Mouse (Mus musculus) heart, adult 8-10 months (tissue): ENCODE measurements at regions not wholly inside any gene's neighbourhood (a gene's known extent, or its start where the extent isn't known, plus 50 kb on each side); places are given as distances from the start of the nearest gene placed in this dataset.

Experiments
- DNase-seq: peaks from one replicate; pipeline ENCODE4 v3.0.0; 2022; ENCODE audit warnings: low spot score

DNA sequence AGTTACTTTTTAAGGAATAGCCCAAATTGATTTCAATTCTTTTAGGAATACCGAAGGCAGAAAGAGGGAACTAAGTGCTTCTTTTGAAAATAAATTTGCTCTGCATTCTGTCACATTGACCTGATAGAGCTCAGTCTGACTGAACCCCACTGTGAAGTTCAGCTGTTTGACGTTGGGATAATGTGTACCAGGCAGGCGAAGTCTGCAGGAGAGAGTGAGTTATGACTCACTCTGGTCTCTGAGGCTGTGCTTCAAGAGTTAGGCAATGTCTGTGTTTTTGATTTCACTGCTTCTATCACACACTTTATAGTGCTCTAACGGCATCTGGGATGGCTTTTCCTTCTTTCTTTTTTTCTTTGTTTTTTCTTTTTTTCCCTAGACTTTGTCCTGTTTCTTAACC, 283.5 kb downstream of the Naf1 start:
- DNase-seq, result no peak

DNA sequence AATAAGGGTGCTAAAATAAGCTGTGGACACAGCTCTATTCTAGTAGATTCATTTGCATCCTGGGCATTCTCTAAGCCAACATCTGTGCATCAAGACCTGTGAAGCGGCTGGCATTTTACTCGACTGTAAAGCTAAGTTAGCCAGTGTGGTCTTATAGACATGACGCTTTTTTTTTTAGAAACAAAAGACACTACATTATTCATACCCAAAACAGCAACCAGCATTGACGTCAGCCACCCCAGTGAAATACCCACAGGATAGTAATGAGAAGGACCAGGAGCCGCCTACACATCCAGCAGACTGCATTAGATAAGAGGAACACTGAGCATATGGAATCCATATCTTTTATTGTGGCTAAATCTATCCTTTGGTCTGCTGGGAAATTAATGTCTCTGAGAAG, 321.7 kb downstream of the Naf1 start:
- no peak for DNase-seq

GRCm38 (mm10) chr8:67199213-67199612, 324.4 kb upstream of the Nat3 start:
- no peak for DNase-seq

- DNase-seq, result no peak
Observed at GRCm38 (mm10) chr8:67206064-67206463, 317.6 kb upstream of the Nat3 start.

- no peak for DNase-seq
Observed at GRCm38 (mm10) chr8:67231921-67232701, 291.5 kb upstream of the Nat3 start.

DNA sequence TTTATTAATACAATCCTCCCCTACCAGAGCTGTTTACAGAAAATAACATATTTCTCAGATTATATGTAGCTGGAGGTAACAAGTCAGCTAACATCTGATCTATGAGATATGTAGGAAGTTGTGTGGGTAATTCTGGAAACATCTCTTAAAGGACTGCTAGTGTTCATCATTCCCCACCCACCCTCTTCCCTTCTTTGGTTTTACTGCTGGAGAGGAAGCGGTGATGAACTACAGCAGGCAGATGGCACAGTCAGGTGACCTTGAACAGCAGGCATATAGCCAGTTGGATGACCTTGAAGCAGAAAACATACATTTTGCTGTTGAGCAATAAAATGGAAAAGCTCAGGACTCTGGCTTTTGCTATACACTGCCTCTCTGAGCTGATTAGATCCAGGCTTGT, 284.7 kb upstream of the Nat3 start:
- no peak for DNase-seq

DNA sequence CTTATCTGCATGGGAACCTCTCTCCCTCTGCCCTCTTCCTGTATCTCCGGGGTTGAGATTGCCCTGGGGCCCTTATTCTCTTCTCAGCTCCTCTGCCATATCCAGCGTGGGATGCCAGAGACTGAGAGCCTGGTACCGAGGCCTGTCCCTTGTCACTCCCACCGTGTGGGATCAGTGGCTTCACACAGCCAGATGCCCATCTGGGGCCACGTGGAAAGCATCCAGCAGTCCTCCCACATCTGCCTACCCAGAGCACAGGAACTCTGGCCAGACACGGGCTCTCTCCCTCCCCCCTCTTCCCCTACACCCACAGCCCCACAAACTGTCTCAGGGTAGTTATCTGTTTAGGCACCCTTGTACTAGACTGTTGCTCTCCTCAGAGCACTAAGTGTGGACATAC, 244.9 kb upstream of the Nat3 start:
- DNase-seq, result no peak

- no peak for DNase-seq
Observed at GRCm38 (mm10) chr8:67279449-67279848, 244.2 kb upstream of the Nat3 start.

DNA sequence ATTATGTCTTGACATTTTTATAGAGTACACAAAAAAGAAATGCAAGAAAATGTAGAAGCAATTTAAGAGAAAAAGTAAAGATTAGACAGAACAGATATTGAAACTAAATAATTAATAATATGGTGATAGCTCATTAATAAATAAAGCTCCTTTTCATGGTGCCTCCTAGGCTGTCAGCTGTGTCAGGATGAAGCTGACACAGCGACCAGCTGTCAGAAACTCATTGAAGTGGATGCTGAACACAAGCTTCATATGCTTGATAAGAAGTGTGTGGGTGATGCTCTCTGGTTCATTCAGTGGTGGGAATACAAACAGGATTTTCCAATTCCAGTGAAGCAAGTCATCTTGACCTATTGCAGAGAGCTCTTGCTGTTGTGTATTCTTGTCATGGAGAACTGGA, 213.2 kb upstream of the Nat3 start:
- no peak for DNase-seq

DNA sequence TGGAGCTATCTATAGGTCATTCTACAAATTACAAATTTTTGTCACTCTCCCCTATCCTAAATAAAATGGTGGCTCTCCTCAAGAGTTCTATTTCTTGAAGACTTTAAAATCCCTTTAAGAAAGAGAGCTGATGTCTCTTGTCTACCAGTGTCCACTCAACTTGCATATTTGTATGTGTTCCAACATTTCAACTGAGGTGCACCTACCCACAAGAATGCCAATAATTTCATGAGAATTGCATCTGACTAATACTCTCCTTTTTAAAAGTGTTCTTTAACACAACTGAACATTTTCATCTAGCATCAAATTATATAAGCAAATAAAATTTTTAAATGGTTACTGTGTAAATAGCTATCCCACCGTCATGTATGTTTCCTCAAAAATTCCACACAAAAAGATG, 206.3 kb upstream of the Nat3 start:
- DNase-seq, result no peak

- no peak for DNase-seq
Observed at GRCm38 (mm10) chr8:67318675-67319074, 205.0 kb upstream of the Nat3 start.

DNA sequence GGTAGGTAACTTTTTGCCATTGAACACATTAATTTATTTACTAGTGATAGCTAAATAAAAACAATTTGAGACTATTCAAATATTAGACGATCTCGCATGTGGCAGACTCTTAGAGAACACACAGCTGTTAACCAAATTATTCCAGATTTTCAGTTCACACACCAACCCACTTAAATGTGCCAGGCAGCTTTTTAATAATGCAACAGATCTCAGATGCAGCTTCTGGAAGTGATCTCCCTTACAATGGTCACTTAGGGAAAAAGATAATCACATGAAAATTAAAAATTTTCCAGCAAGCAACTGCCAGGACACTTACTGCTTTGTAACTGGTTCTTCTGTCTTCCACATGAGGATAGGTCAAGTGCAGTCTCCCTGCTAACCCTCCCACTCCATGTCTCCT, 203.1 kb upstream of the Nat3 start:
- DNase-seq, result no peak

DNA sequence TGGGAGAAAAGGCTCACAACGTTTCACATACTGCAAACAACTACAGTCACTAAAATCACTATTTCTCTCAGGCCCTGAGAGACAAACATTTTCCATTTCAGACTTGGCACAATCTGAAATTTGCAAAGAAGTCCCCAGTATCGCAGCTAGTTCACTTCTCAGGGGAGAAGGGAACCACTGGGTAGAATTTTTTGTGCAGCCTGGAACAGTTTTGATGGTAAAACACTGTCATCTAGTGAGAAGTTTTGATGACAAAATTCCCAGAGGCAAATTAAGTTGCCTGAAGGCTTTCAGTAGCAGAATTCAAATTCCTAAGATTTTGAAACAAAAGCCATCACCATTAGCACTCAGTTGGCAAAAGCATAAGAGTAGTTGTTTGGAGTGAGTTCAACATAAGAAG, 195.2 kb upstream of the Nat3 start:
- DNase-seq, result peak; percentile 11

DNA sequence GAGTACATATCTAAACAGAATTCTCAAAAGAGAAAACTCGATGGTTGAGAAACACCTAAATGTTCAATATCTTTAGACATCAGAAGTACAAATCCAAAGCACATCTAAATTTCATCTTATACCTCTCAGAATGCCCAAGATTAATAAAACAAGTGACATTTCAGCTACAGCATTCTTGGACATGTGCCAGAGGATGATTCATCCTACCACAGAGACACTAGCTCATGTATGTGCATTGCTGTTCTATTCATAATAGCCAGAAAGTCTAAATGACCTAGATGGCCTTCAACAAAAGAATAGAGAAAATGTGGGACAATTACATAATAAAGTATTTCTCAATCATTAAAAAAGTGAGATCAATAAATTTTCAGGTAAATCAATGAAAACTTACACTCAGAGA, 146.6 kb upstream of the Nat3 start:
- DNase-seq, result no peak

GRCm38 (mm10) chr8:67405947-67406346, 117.7 kb upstream of the Nat3 start:
- DNase-seq, result peak; percentile 3

- DNase-seq, result no peak
Observed at GRCm38 (mm10) chr8:67414826-67415225, 108.8 kb upstream of the Nat3 start.

GRCm38 (mm10) chr8:67422521-67422920, 101.1 kb upstream of the Nat3 start:
- no peak for DNase-seq
